Mouse (Mus musculus) gonadal fat pad, adult 2 months (tissue): Measurements from ENCODE around the gene Cox4i1. TPM values are rescaled to one million over a fixed set of nuclear protein-coding genes. Genes with fewer than 3 reads are reported as not detected.

Source experiments
- polyA plus RNA-seq: library from polyadenylated mRNA; depleted of rRNA; stranded (reverse); fragments of >200 nt; gene quantifications from 2 replicates; pipeline ENCODE4 v1.2.3, GENCODE M21; 2012; rRNA removed

Cox4i1 gene
- polyA plus RNA-seq, 1 experiment, result 1,379 TPM

Other genes starting within 250 kb of the Cox4i1 start
- gene Gins2, start 78.9 kb upstream of the Cox4i1 start, polyA plus RNA-seq, result 26.6 and 41.0 TPM in 2 replicates
- gene 1190005I06Rik, start 20.6 kb upstream of the Cox4i1 start, polyA plus RNA-seq, result 14.3 and 20.7 TPM in 2 replicates
- 0.46 and 0.53 TPM in 2 replicates for gene Gm27021, start 143 bp upstream of the Cox4i1 start, polyA plus RNA-seq
- 79.6 and 121 TPM in 2 replicates for gene Emc8, start 351 bp downstream of the Cox4i1 start, polyA plus RNA-seq
- 9.4 and 11.6 TPM in 2 replicates for gene Irf8, start 68.1 kb downstream of the Cox4i1 start, polyA plus RNA-seq